Mouse (Mus musculus) forebrain, embryonic 15.5 days (tissue): ENCODE measurements around the gene Bbip1. TPM values are rescaled to one million over a fixed set of nuclear protein-coding genes. Genes with fewer than 3 reads are reported as not detected.
"Not testable (repeated sequence)": the region's sequence is repeated elsewhere in the genome, so short reads cannot be mapped to it uniquely, and the experiment has no call there.

Source experiments
- ATAC-seq: fragments of 200-750 bp; cut with Nextera tagmentation; replicated peaks from 2 replicates; pipeline ENCODE4 v1.8.0; 2017; ENCODE audit warnings: mild to moderate bottlenecking, moderate TSS enrichment, moderate library complexity
- H3K27ac ChIP-seq: fragments of 300-500 bp; sonication (generic); replicated peaks from 2 replicates; pipeline ENCODE4 v1.5.1; 2015; ENCODE audit warnings: mild to moderate bottlenecking, inconsistent platforms
- H3K27me3 ChIP-seq: fragments of 300-500 bp; sonication (generic); 2 replicates; pipeline ENCODE4 v1.6.1; 2015; ENCODE audit warnings: inconsistent platforms
- H3K36me3 ChIP-seq: fragments of 300-500 bp; sonication (generic); 2 replicates; pipeline ENCODE4 v1.6.1; 2015; ENCODE audit warnings: mild to moderate bottlenecking, inconsistent platforms
- H3K4me1 ChIP-seq: fragments of 300-500 bp; sonication (generic); 2 replicates; pipeline ENCODE4 v1.6.1; 2015; ENCODE audit warnings: inconsistent platforms
- H3K4me2 ChIP-seq: fragments of 300-500 bp; sonication (generic); replicated peaks from 2 replicates; pipeline ENCODE4 v1.6.1; 2015; ENCODE audit warnings: mild to moderate bottlenecking, inconsistent platforms
- H3K4me3 ChIP-seq: fragments of 300-500 bp; sonication (generic); 2 replicates; pipeline ENCODE4 v1.5.1; 2015; ENCODE audit warnings: mild to moderate bottlenecking, inconsistent platforms
- H3K9ac ChIP-seq: fragments of 300-500 bp; sonication (generic); replicated peaks from 2 replicates; pipeline ENCODE4 v1.6.1; 2015; ENCODE audit warnings: mild to moderate bottlenecking, inconsistent platforms
- H3K9me3 ChIP-seq: fragments of 300-500 bp; sonication (generic); 2 replicates; pipeline ENCODE4 v1.6.1; 2016; ENCODE audit warnings: inconsistent platforms
- WGBS: fragments of 180-500 bp; shearing (Covaris S2); methylation state at CpG from one replicate; pipeline ENCODE4 v1.1.7; 2015; ENCODE audit warnings: mixed read lengths; 5-methylcytosine and 5-hydroxymethylcytosine counted together
- polyA plus RNA-seq: library from polyadenylated mRNA; unstranded; fragments of >200 nt; fragmentation: Nextera tagmentation; extraction: Ambion mirVana; gene quantifications from 2 replicates; pipeline ENCODE4 v1.2.1, GENCODE M21; 2015

The Bbip1 gene
- 144 and 145 TPM in 2 replicates for polyA plus RNA-seq

DNA sequence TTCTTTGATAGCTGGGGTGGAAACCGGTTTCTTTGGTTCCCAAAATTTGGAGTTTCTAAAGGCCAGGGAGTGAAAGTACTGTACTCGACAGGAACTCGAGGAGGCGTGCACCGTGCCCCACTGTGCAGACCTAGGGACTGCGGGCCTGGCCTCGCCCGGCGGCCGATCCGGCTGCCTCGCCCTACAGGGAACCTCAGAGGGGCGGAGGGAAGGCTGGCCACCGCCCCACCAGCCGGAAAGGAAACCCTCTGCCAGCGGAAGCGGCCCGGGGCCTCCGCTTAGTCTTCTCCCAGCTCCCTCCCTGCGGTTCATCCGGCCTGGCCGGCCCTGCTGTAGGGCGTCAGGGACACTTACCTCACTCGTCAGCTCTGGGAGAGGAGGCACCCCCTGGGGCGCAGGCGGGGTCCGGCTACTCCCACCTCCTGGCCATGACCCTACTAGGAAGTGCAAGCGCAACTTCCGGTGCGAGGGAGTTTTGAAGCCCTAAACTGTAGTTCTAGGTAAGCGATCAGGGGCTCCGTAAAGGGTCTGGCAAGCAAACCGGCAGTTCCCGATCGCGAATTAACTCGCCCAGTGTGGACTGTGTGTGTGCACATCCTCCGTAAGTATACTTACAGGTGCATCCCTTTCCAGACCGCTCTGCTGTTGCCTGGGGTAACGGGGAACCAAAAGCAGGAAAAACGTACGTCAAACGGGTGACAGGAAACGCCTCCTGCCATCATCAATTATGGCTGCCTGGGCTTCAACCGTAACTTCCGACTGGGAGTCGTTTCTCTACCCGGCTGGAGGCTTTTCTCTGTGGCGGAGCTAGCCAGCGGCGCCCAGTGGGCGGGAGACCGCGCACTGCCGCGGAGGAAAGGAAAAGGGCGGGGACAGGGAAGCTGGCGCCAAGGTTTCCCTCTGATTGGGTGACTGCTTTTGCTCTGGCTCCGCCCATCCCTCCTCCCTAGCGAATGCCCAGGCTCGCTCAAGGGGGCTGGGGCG lies at the start of gene Bbip1, which contains the start of gene Shoc2:
Gene Bbip1 (minus strand): TSS at position 826 of the 984 bp plus-strand sequence.
Gene Shoc2 (plus strand): TSS at position 505 of the 984 bp plus-strand sequence.
- ATAC-seq: peak; percentile 94
- H3K4me1 ChIP-seq: peaks cover 34% of the 10 kb centered on the region
- H3K36me3 ChIP-seq: peaks cover 6% of the 10 kb centered on the region; the same call in 1 of the 2 replicates
- H3K27me3 ChIP-seq: no peaks in the 10 kb centered on the region
- peak within 1 kb of the TSS; percentile 99 for H3K4me3 ChIP-seq
- peak within 1 kb of the TSS; percentile 65 for H3K4me2 ChIP-seq
- no peaks in the 10 kb centered on the region for H3K9me3 ChIP-seq
- under 1% methylated on average over 60 of the region's 62 CpGs for WGBS
- peak within 1 kb of the TSS; percentile 96 for H3K9ac ChIP-seq
- peak within 1 kb of the TSS; percentile 100 for H3K27ac ChIP-seq

DNA sequence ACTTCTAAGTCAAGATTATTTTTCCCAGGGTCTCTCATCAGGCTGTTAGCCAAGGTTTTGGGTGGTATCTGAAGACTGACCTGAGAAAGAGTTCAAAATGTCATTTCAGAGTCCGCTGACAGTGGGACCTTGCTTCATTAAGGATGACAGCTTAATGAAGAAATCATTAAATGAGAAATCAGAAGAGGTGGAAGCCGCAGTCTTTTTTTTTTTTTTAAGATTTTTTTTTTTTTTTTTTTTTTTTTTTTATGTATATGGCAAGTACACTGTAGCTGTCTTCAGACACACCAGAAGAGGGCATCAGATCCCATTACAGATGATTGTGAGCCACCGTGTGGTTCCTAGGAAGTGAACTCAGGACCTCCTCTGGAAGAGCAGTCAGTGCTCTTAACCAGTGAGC lies 49.4 kb upstream of the Bbip1 start:
- H3K4me2 ChIP-seq: no peak overlapping the region
- no peak for ATAC-seq
- no peaks in the 10 kb centered on the region for H3K27me3 ChIP-seq
- H3K9me3 ChIP-seq: no peaks in the 10 kb centered on the region
- peaks cover 5% of the 10 kb centered on the region; the same call in 1 of the 2 replicates for H3K36me3 ChIP-seq
- H3K27ac ChIP-seq: no peak overlapping the region
- peaks cover 4% of the 10 kb centered on the region; the same call in 1 of the 2 replicates for H3K4me1 ChIP-seq
- 74% methylated on average over 3 of the region's 3 CpGs for WGBS
- no peak overlapping the region for H3K9ac ChIP-seq
- H3K4me3 ChIP-seq: no peak overlapping the region

DNA sequence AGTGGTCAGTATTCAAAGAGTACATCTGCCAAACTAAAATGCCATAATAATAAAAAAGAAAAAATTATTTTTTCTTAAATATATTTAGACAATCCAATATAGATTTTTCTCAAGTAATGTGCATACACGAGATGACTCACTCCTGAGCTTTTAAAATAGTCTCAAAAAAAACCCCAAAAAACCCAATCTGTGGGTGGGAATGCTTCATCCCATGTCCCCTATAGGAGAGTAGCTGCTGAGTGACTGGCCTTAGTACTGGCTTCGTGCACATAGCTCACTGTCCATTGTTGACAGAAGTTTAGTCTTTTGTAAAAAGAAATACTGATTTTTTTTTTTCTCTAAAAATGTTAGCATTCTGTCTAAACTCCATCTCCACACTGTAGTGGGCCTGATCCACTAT lies 46.1 kb upstream of the Bbip1 start:
- Histone ChIP-seq H3K9me3 (no peaks in the 10 kb centered on the region), H3K9ac (no peak overlapping the region), H3K4me1 (peaks cover 4% of the 10 kb centered on the region; the same call in 1 of the 2 replicates), H3K4me2 (no peak overlapping the region), H3K27ac (no peak overlapping the region), H3K4me3 (no peak overlapping the region), H3K27me3 (no peaks in the 10 kb centered on the region), H3K36me3 (peaks cover 14% of the 10 kb centered on the region)
- 76% methylated on average over 2 of the region's 2 CpGs for WGBS
- ATAC-seq: no peak

DNA sequence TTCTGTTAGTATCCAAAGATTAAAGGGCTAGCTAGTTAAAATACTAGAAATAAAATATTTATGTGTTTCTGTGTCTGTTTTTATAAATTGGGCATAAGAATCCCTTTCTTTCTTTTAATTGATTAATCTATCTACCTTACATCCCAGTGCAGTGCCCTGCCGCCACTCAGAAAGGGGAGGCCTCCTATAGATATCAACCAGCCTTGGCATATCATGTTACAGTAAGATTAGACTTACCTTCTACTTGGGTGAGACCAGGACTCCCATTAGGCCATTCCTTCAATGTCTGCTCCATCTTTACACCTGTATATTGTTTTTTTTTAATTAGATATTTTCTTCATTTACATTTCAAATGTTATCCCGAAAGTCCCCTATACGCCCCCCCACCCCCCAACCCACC lies 40.2 kb upstream of the Bbip1 start:
- Histone ChIP-seq H3K9me3 (no peaks in the 10 kb centered on the region), H3K4me3 (no peak overlapping the region), H3K27ac (no peak overlapping the region), H3K4me2 (no peak overlapping the region), H3K36me3 (peaks cover 11% of the 10 kb centered on the region), H3K4me1 (no peaks in the 10 kb centered on the region), H3K27me3 (no peaks in the 10 kb centered on the region), H3K9ac (no peak overlapping the region)
- no peak for ATAC-seq
- 98% methylated on average over 3 of the region's 3 CpGs for WGBS

DNA sequence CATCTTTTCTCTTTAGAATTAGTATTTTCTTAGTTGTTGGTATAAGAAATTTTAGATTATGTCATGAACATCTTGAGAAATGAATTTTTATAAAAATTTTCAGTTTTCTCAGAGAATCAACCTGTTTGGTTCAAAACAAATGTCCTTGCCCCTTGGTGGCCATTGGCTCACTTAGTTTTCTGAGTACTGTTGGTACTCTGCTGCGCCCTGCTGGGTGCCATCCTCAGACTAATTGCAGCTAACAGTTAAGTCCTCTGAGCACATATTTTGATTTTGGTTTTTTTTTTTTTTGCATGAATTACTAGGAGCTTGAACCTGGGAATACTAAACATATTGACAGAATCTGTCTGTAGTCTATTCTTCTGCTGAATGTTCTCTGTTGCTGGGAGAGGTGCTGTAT lies 38.9 kb upstream of the Bbip1 start:
- no peaks in the 10 kb centered on the region for H3K4me1 ChIP-seq
- H3K9ac ChIP-seq: no peak overlapping the region
- no peak for ATAC-seq
- no peak overlapping the region for H3K4me2 ChIP-seq
- H3K27me3 ChIP-seq: no peaks in the 10 kb centered on the region
- 84% methylated on average over 1 of the region's 1 CpGs for WGBS
- H3K27ac ChIP-seq: no peak overlapping the region
- peaks cover 9% of the 10 kb centered on the region for H3K36me3 ChIP-seq
- H3K9me3 ChIP-seq: no peaks in the 10 kb centered on the region
- no peak overlapping the region for H3K4me3 ChIP-seq

DNA sequence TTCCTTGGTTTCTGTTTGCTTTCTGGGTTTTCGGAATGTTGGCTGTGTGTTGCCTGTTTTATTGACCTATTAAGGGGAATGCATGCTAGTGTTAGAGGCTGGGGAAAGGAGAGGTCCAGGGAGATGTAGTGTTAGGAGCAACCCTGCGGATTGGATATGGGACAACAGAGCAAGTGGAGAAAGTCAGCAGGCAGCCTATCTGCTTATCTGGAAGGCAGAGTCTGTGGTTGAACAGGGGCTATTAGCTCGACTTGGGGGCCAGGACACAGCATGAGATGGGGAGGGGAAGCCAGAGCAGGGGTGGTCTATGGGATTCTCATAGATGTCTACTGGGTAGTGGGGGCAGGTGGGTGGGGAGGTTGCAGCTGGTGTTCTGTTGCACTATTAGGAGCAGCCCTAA lies 37.6 kb upstream of the Bbip1 start:
- H3K9me3 ChIP-seq: no peaks in the 10 kb centered on the region
- H3K27ac ChIP-seq: no peak overlapping the region
- H3K9ac ChIP-seq: no peak overlapping the region
- H3K4me2 ChIP-seq: no peak overlapping the region
- 74% methylated on average over 3 of the region's 3 CpGs for WGBS
- H3K4me1 ChIP-seq: no peaks in the 10 kb centered on the region
- no peaks in the 10 kb centered on the region for H3K27me3 ChIP-seq
- H3K4me3 ChIP-seq: no peak overlapping the region
- 0 out of 2 replicates have a peak, but pooled peaks cover 3% of the 10 kb centered on the region for H3K36me3 ChIP-seq
- no peak for ATAC-seq

DNA sequence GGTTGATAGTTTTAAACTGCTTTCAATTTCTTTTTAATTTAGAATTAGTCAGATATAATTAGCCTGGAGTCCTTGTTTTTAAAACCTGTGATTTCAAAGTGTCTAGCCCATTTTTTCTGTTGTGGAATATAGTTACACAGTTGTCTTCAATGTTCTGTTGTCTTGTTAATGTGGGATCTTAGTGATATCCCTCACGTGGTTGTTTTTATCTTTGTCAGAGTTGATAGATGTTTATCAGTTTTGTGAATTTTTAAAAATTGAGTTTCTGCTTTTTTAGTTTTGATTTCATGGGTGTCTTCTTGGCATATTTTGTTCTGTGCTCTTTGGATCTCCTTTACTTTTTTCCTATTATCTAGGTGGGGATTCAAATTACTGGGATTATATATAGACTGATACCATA lies 29.2 kb upstream of the Bbip1 start:
- no peak overlapping the region for H3K4me2 ChIP-seq
- H3K36me3 ChIP-seq: 0 out of 2 replicates have a peak, but pooled peaks cover 3% of the 10 kb centered on the region
- 92% methylated on average over 1 of the region's 1 CpGs for WGBS
- H3K27me3 ChIP-seq: no peaks in the 10 kb centered on the region
- ATAC-seq: no peak
- no peaks in the 10 kb centered on the region for H3K4me1 ChIP-seq
- no peak overlapping the region for H3K4me3 ChIP-seq
- no peak overlapping the region for H3K27ac ChIP-seq
- no peaks in the 10 kb centered on the region for H3K9me3 ChIP-seq
- H3K9ac ChIP-seq: no peak overlapping the region

DNA sequence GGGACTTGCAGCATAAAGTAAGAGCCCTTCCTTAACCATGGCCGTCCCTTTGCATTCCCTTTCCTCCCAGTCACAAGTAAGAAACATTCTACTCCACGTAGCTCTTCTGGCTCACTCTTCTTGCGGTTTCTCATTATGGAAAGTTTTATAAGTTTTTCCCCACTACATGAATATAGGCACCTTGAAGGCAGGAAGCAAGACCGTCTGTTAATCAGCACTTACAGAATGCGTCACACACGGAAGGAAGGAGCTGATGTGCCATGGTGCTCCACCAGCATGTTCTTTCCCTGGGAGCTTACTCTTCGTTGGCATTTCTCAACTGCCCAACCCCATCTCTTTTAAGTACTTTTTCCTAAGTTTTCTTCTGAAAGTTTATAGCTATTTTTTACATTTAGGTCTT lies 27.5 kb upstream of the Bbip1 start:
- Histone ChIP-seq H3K4me1 (no peaks in the 10 kb centered on the region), H3K27me3 (no peaks in the 10 kb centered on the region), H3K4me3 (no peak overlapping the region), H3K4me2 (no peak overlapping the region), H3K9ac (no peak overlapping the region), H3K27ac (no peak overlapping the region), H3K9me3 (no peaks in the 10 kb centered on the region), H3K36me3 (no peaks in the 10 kb centered on the region)
- no peak for ATAC-seq
- WGBS: 91% methylated on average over 7 of the region's 7 CpGs

DNA sequence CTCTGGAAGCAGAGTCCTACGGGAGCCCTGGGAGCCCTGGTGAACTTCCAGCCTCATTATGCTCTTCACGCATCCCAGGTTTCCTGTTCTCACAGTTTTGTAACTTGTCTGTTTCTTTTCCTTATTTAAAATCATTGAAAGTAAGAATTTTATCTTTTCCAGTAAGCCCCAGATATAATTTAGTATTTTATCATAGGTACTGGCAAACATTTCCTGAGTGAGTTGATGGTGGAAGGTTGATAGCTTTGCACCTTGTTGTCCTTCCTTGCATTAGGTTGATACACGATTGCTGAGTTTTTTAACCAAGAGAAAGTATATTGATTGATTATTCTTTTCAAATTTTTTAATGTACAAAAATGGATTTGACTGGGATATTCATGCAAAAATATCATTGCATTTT lies 24.8 kb upstream of the Bbip1 start:
- Histone ChIP-seq H3K9ac (no peak overlapping the region), H3K4me1 (no peaks in the 10 kb centered on the region), H3K4me3 (no peak overlapping the region), H3K4me2 (no peak overlapping the region), H3K27me3 (no peaks in the 10 kb centered on the region), H3K36me3 (no peaks in the 10 kb centered on the region), H3K27ac (no peak overlapping the region), H3K9me3 (no peaks in the 10 kb centered on the region)
- ATAC-seq: no peak
- WGBS: 93% methylated on average over 3 of the region's 3 CpGs

DNA sequence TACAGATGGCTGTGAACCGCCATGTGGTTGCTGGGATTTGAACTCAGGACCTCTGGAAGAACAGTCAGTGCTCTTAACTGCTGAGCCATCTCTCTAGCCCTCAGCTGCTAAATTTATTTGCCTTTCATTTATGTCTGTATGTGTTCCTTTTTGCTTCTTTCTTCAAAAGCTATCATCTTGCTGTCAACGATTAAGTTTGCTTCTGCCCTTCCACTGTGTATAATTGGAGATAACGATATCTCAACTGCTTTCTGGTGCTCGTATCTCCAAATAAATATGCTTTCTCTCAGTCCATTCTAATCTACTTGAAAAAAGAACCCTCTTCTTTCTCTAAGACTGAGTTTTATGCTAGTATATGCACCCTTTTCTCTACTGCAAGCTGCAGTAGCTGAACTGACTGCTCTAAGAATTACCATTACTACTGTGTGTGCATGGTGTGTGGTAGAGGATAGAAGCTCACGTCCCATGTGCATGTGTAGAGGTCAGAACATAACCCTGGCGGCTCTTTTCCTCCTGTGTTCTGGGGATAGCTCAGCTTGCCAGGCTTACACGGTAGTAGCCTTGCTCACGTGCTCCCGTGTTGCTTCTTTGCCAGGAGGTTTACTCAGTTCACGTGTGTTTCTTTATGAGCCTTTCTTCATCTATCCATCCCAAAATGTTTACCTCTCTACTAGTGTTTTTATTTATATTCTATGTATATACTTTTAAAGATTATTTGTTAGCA lies 20.6 kb upstream of the Bbip1 start:
- WGBS: 86% methylated on average over 10 of the region's 10 CpGs
- H3K4me2 ChIP-seq: no peak overlapping the region
- no peak overlapping the region for H3K4me3 ChIP-seq
- H3K9me3 ChIP-seq: no peaks in the 10 kb centered on the region
- ATAC-seq: no peak
- H3K9ac ChIP-seq: no peak overlapping the region
- no peak overlapping the region for H3K27ac ChIP-seq
- no peaks in the 10 kb centered on the region; the same call in 1 of the 2 replicates for H3K4me1 ChIP-seq
- no peaks in the 10 kb centered on the region for H3K36me3 ChIP-seq
- no peaks in the 10 kb centered on the region for H3K27me3 ChIP-seq

DNA sequence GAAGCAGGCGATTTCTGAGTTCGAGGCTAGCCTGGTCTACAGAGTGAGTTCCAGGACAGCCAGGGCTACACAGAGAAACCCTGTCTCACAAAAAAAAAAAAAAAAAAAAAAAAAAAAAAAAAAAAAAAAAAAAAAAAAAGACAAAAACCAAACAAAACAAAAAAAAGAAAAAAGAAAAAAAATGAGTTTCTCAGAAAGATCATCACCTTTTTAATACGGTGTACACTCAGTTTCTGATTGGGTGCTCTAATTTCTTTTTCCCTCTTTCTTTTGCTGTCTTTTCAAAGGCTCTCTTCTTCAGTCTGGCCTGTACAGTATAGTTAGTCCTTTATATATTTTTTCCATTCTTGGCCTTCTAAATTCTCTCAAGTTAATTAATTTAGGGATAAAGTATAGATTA lies 19.9 kb upstream of the Bbip1 start:
- H3K9me3 ChIP-seq, H3K4me3 ChIP-seq, H3K36me3 ChIP-seq, H3K4me2 ChIP-seq, H3K27ac ChIP-seq, H3K4me1 ChIP-seq, ATAC-seq, H3K27me3 ChIP-seq, H3K9ac ChIP-seq: not testable (repeated sequence)
- WGBS: 94% methylated on average over 3 of the region's 3 CpGs

DNA sequence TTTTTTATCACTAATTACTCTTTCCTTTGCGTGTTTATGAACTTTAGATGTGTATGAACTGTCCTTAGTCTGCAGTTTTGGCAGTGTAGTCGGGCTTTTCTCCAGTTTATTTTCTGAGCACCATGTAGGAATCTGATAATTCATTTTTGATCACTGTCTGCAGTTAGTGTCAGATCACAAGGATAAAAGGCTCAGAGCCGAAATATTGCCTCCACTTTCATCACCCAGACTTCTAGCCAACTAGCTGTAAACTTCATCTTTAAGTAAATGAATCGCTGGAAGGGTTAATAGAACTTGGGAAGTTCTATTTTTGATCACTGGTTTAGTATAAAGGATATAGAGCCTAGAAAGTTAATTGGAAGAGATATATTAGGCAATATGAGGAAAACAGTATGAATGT lies 18.1 kb upstream of the Bbip1 start:
- no peak for ATAC-seq
- Histone ChIP-seq H3K27me3 (no peaks in the 10 kb centered on the region), H3K9me3 (no peaks in the 10 kb centered on the region), H3K9ac (no peak overlapping the region), H3K4me1 (no peaks in the 10 kb centered on the region; the same call in 1 of the 2 replicates), H3K4me2 (no peak overlapping the region), H3K4me3 (no peak overlapping the region), H3K36me3 (no peaks in the 10 kb centered on the region), H3K27ac (no peak overlapping the region)
- WGBS: 92% methylated on average over 4 of the region's 4 CpGs
